Mouse (Mus musculus): ENCODE results near the gene Shc2.

Shc2 gene

GRCm38 (mm10) chr10:79613578-79614304 is 24.0 kb downstream of the Shc2 start, which contains the start of gene C2cd4c:
TSS of gene C2cd4c (minus strand) at chr10:79614025.
- peak; percentile 48 for DNase-seq (ENCODE audit: low read depth)

- DNase-seq (ENCODE audit: low read depth) = no peak
These were observed 25.3 kb downstream of the Shc2 start for GRCm38 (mm10) chr10:79612192-79613135.

- DNase-seq (ENCODE audit: low read depth) = no peak
These were observed 26.4 kb downstream of the Shc2 start for GRCm38 (mm10) chr10:79611296-79611695.

GRCm38 (mm10) chr10:79609276-79609675 is 28.4 kb downstream of the Shc2 start:
- no peak for DNase-seq (ENCODE audit: low read depth)

- DNase-seq (ENCODE audit: low read depth) = no peak
These were observed 29.8 kb downstream of the Shc2 start for GRCm38 (mm10) chr10:79607892-79608291.

GRCm38 (mm10) chr10:79606537-79606936 is 31.2 kb downstream of the Shc2 start:
- no peak for DNase-seq (ENCODE audit: low read depth)

- no peak for DNase-seq (ENCODE audit: low read depth)
These were observed 39.8 kb downstream of the Shc2 start for GRCm38 (mm10) chr10:79597936-79598230.

GRCm38 (mm10) chr10:79597051-79597935 is 40.4 kb downstream of the Shc2 start:
- no peak for DNase-seq (ENCODE audit: low read depth)

GRCm38 (mm10) chr10:79595590-79595929 is 42.2 kb downstream of the Shc2 start:
- no peak for DNase-seq (ENCODE audit: low read depth)

- DNase-seq (ENCODE audit: low read depth) = peak; percentile 67
These were observed 42.7 kb downstream of the Shc2 start for GRCm38 (mm10) chr10:79594872-79595589.

- no peak for DNase-seq (ENCODE audit: low read depth)
These were observed 43.6 kb downstream of the Shc2 start for GRCm38 (mm10) chr10:79594111-79594510.

- no peak for DNase-seq (ENCODE audit: low read depth)
These were observed 47.0 kb downstream of the Shc2 start for GRCm38 (mm10) chr10:79590702-79591101.

GRCm38 (mm10) chr10:79587752-79588126 is 50.0 kb downstream of the Shc2 start:
- DNase-seq (ENCODE audit: low read depth) = no peak

- DNase-seq (ENCODE audit: low read depth) = no peak
These were observed 50.5 kb downstream of the Shc2 start, which contains the start of gene Theg for GRCm38 (mm10) chr10:79587061-79587751. TSS of gene Theg (minus strand) at chr10:79587331.

- no peak for DNase-seq (ENCODE audit: low read depth)
These were observed 51.5 kb downstream of the Shc2 start for GRCm38 (mm10) chr10:79586243-79586642.

- DNase-seq (ENCODE audit: low read depth) = no peak
These were observed 52.0 kb downstream of the Shc2 start for GRCm38 (mm10) chr10:79585723-79586122.

GRCm38 (mm10) chr10:79585136-79585535 is 52.6 kb downstream of the Shc2 start:
- DNase-seq (ENCODE audit: low read depth) = no peak

- DNase-seq (ENCODE audit: low read depth) = no peak
These were observed 53.3 kb downstream of the Shc2 start for GRCm38 (mm10) chr10:79584426-79584825.

- no peak for DNase-seq (ENCODE audit: low read depth)
These were observed 53.7 kb downstream of the Shc2 start for GRCm38 (mm10) chr10:79584021-79584420.

- DNase-seq (ENCODE audit: low read depth) = no peak
These were observed 56.2 kb downstream of the Shc2 start for GRCm38 (mm10) chr10:79581501-79581900.

- peak; percentile 62 for DNase-seq (ENCODE audit: low read depth)
These were observed 56.9 kb downstream of the Shc2 start for GRCm38 (mm10) chr10:79580811-79581210.

Data from induced T-regulatory cell, adult 2 months (primary cell).